Mouse (Mus musculus) stomach, postnatal 0 days (tissue): Measurements from ENCODE around the gene Cys1. TPM values are rescaled to one million over a fixed set of nuclear protein-coding genes. Genes with fewer than 3 reads are reported as not detected.
"Not testable (repeated sequence)": the region's sequence is repeated elsewhere in the genome, so short reads cannot be mapped to it uniquely, and the experiment has no call there.

Experiments
- ATAC-seq: fragments of 200-750 bp; cut with Nextera tagmentation; 2 replicates; pipeline ENCODE4 v1.8.0; 2017; ENCODE audit not compliant: low FRiP score, low TSS enrichment
- DNase-seq: peaks from one replicate; pipeline ENCODE4 v3.0.0-alpha.2; 2016; ENCODE audit warnings: low spot score
- H3K27ac ChIP-seq: fragments of 300-500 bp; sonication (generic); replicated peaks from 2 replicates; pipeline ENCODE4 v1.5.1; 2014; ENCODE audit warnings: mild to moderate bottlenecking, control low read depth
- H3K27me3 ChIP-seq: fragments of 300-500 bp; sonication (generic); 2 replicates; pipeline ENCODE4 v1.6.1; 2014; ENCODE audit warnings: low read length; ENCODE audit not compliant: control insufficient read depth, insufficient read depth
- H3K36me3 ChIP-seq: fragments of 300-500 bp; sonication (generic); 2 replicates; pipeline ENCODE4 v1.6.1; 2014; ENCODE audit warnings: low read length, mixed read lengths; ENCODE audit not compliant: control insufficient read depth, insufficient read depth
- H3K4me1 ChIP-seq: fragments of 300-500 bp; sonication (generic); replicated peaks from 2 replicates; pipeline ENCODE4 v1.6.1; 2014; ENCODE audit warnings: antibody characterized with exemption; ENCODE audit not compliant: control insufficient read depth, insufficient read depth
- H3K4me2 ChIP-seq: fragments of 300-500 bp; sonication (generic); replicated peaks from 2 replicates; pipeline ENCODE4 v1.6.1; 2014; ENCODE audit warnings: low read depth, mild to moderate bottlenecking, control low read depth, moderate library complexity
- H3K4me3 ChIP-seq: fragments of 300-500 bp; sonication (generic); 2 replicates; pipeline ENCODE4 v1.5.1; 2014; ENCODE audit warnings: low read depth, low read length, control low read depth
- H3K9ac ChIP-seq: fragments of 300-500 bp; sonication (generic); 2 replicates; pipeline ENCODE4 v1.6.1; 2014; ENCODE audit warnings: mild to moderate bottlenecking, low read length, control low read depth, mixed read lengths
- H3K9me3 ChIP-seq: fragments of 300-500 bp; sonication (generic); 2 replicates; pipeline ENCODE4 v1.6.1; 2016; ENCODE audit warnings: low read length; ENCODE audit not compliant: control insufficient read depth
- CTCF ChIP-seq: IDR thresholded peaks from 2 replicates; pipeline ENCODE4 v1.5.1; 2016; ENCODE audit warnings: antibody characterized with exemption, low read depth, mild to moderate bottlenecking, moderate library complexity
- EP300 ChIP-seq: optimal IDR thresholded peaks from 2 replicates; pipeline ENCODE3; 2016; ENCODE audit warnings: antibody characterized with exemption
- WGBS: fragments of 180-500 bp; shearing (Covaris S2); extraction: QIAGEN DNeasy Blood & Tissue Kit; methylation state at CpG from one replicate; pipeline ENCODE4 v1.1.7; 2014; 5-methylcytosine and 5-hydroxymethylcytosine counted together
- polyA plus RNA-seq: library from polyadenylated mRNA; unstranded; fragments of >200 nt; fragmentation: Nextera tagmentation; extraction: Ambion mirVana; gene quantifications from 2 replicates; pipeline ENCODE4 v1.2.1, GENCODE M21; 2015

Cys1 gene
- polyA plus RNA-seq, 1 experiment from 2014 or later = 1.4 TPM

- Histone ChIP-seq H3K9me3 (no peaks in the 10 kb centered on the region), H3K27me3 (no peaks in the 10 kb centered on the region), H3K4me2 (peak overlapping the region; percentile 60), H3K9ac (peak overlapping the region; percentile 63), H3K4me3 (peak overlapping the region; percentile 100), H3K4me1 (peaks cover 10% of the 10 kb centered on the region), H3K36me3 (0 out of 2 replicates have a peak, but pooled peaks cover 5% of the 10 kb centered on the region), H3K27ac (peak overlapping the region; percentile 86)
- no peak for ATAC-seq
- WGBS = 5% methylated on average over 22 of the region's 22 CpGs
- TF ChIP-seq CTCF (no peak), EP300 (no peak)
- DNase-seq = no peak
Observed at GRCm38 (mm10) chr12:24650415-24651062, 31.1 kb downstream of the Cys1 start.

- H3K27me3 ChIP-seq = no peaks in the 10 kb centered on the region
- no peak overlapping the region for H3K4me3 ChIP-seq
- no peak overlapping the region for H3K4me2 ChIP-seq
- H3K9ac ChIP-seq = no peak overlapping the region
- TF ChIP-seq CTCF = no peak
- TF ChIP-seq EP300 = no peak
- DNase-seq = no peak
- H3K4me1 ChIP-seq = peaks cover 10% of the 10 kb centered on the region
- 73% methylated on average over 1 of the region's 1 CpGs for WGBS
- H3K9me3 ChIP-seq = no peaks in the 10 kb centered on the region
- H3K27ac ChIP-seq = no peak overlapping the region
- no peaks in the 10 kb centered on the region for H3K36me3 ChIP-seq
- no peak for ATAC-seq
Observed at GRCm38 (mm10) chr12:24648094-24648493, 33.5 kb downstream of the Cys1 start.

GRCm38 (mm10) chr12:24645901-24646300 lies 35.7 kb downstream of the Cys1 start:
- H3K4me3 ChIP-seq = no peak overlapping the region
- no peaks in the 10 kb centered on the region for H3K36me3 ChIP-seq
- no peaks in the 10 kb centered on the region for H3K27me3 ChIP-seq
- H3K9me3 ChIP-seq = no peaks in the 10 kb centered on the region
- DNase-seq (no peak), ATAC-seq (no peak)
- no peak overlapping the region for H3K27ac ChIP-seq
- no peak overlapping the region for H3K4me2 ChIP-seq
- no peak for TF ChIP-seq CTCF
- TF ChIP-seq EP300 = no peak
- WGBS = 75% methylated on average over 6 of the region's 6 CpGs
- H3K4me1 ChIP-seq = peaks cover 7% of the 10 kb centered on the region
- no peak overlapping the region for H3K9ac ChIP-seq

GRCm38 (mm10) chr12:24644125-24644571 lies 37.5 kb downstream of the Cys1 start:
- no peaks in the 10 kb centered on the region; the same call in 1 of the 2 replicates for H3K4me1 ChIP-seq
- H3K4me3 ChIP-seq = no peak overlapping the region
- 33% methylated on average over 1 of the region's 1 CpGs for WGBS
- peak; percentile 55 for ATAC-seq
- H3K27ac ChIP-seq = no peak overlapping the region
- no peaks in the 10 kb centered on the region for H3K27me3 ChIP-seq
- H3K4me2 ChIP-seq = no peak overlapping the region
- no peaks in the 10 kb centered on the region for H3K36me3 ChIP-seq
- TF ChIP-seq EP300 (no peak), CTCF (no peak)
- H3K9ac ChIP-seq = no peak overlapping the region
- DNase-seq = peak; percentile 44
- no peaks in the 10 kb centered on the region for H3K9me3 ChIP-seq

GRCm38 (mm10) chr12:24642370-24642802 lies 39.2 kb downstream of the Cys1 start:
- 52% methylated on average over 4 of the region's 4 CpGs for WGBS
- DNase-seq (peak; percentile 44), ATAC-seq (peak; percentile 55; the same call in 1 of the 2 replicates)
- Histone ChIP-seq H3K27me3 (no peaks in the 10 kb centered on the region), H3K4me3 (no peak overlapping the region), H3K36me3 (no peaks in the 10 kb centered on the region), H3K27ac (no peak overlapping the region), H3K9ac (no peak overlapping the region), H3K9me3 (no peaks in the 10 kb centered on the region), H3K4me2 (no peak overlapping the region), H3K4me1 (no peaks in the 10 kb centered on the region; the same call in 1 of the 2 replicates)
- no peak for TF ChIP-seq CTCF
- no peak for TF ChIP-seq EP300

GRCm38 (mm10) chr12:24638787-24639186 lies 42.8 kb downstream of the Cys1 start:
- not testable (repeated sequence) for H3K4me1 ChIP-seq, ATAC-seq, H3K4me3 ChIP-seq, DNase-seq, H3K9ac ChIP-seq, H3K36me3 ChIP-seq, H3K4me2 ChIP-seq, H3K9me3 ChIP-seq, H3K27me3 ChIP-seq, H3K27ac ChIP-seq
- 97% methylated on average over 10 of the region's 10 CpGs for WGBS
